Mouse (Mus musculus): ENCODE results near the gene Thy1. TPM values are rescaled to one million over a fixed set of nuclear protein-coding genes. Genes with fewer than 3 reads are reported as not detected.

Thy1 gene
- polyA plus RNA-seq, 1 experiment from 2014 or later = 1.5 TPM

DNA sequence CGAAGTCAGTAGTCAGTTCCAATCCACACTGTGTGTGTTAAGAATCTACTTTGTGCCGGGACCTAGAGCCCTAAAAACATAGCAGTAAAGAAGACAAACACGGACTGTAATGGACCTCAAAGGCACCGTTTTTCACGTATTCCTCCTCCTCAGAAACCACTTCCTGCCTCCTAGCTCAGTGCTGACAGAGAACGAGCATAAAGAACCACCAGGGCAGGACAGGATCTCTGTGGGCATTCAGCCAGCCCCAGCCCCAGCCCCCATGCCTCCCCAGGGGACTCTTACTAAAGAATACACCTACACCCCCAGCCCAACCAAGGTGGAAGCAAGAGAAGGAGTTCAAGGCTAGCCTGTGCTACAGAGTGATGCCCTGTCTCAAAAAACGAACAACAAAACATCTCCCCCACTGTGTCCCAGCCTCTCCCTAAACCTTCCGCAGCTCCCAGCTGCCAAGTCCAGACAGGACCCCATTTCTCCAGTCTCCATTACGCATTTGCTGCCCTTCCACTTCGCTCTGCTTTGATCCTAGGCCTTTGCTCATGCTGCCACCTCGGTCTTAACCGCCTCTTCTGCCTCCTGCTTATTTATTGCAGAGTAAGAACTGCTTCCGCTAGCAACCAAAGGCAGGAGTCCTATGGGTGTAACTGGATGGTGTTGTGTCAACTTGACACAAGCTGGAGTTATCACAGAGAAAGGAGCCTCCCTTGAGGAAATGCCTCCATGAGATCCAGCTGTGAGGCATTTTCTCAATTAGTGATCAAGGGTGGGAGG is 9.0 kb upstream of the Thy1 start:
- WGBS = 63% methylated on average over 13 of the region's 13 CpGs
- H3K9ac ChIP-seq = no peak overlapping the region
- H3K4me1 ChIP-seq (replicated peaks) = 0 out of 2 replicates have a peak, but pooled peaks cover 2% of the 10 kb centered on the region
- 0 out of 2 replicates have a peak, but pooled peaks cover 5% of the 10 kb centered on the region for H3K9me3 ChIP-seq (replicated peaks)
- H3K4me3 ChIP-seq = no peak overlapping the region
- ATAC-seq (ENCODE audit: insufficient number of reproducible peaks, low FRiP score) = no peak
- no peak overlapping the region for H3K27ac ChIP-seq (ENCODE audit: poor library complexity, severe bottlenecking)
- no peak overlapping the region for H3K4me2 ChIP-seq
- H3K27me3 ChIP-seq (replicated peaks) = no peaks in the 10 kb centered on the region
- H3K36me3 ChIP-seq = no peaks in the 10 kb centered on the region

DNA sequence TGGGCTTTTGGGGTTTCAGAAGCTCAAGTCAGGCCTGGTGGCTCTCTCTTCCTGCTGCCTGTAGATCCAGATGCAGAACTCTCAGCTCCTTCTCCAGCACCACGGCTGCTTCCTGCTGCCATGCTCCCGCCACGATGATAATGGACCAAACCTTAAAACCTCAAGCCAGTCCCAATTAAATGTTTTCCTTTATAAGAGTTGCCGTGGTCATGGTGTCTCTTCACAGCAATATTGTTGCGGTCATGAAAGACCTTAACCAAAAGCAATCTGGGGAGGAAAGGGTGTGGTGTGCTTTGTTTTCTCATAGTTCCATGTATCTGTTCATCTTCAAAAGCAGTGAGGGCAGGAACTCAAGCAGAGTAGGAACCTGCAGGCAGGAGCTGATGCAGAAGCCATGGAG is 6.1 kb upstream of the Thy1 start:
- no peaks in the 10 kb centered on the region for H3K36me3 ChIP-seq
- no peak overlapping the region for H3K4me2 ChIP-seq
- ATAC-seq (ENCODE audit: insufficient number of reproducible peaks, low FRiP score) = no peak
- H3K27ac ChIP-seq (ENCODE audit: poor library complexity, severe bottlenecking) = no peak overlapping the region
- H3K27me3 ChIP-seq (replicated peaks) = peaks cover 12% of the 10 kb centered on the region
- WGBS = 82% methylated on average over 5 of the region's 5 CpGs
- no peak overlapping the region for H3K9ac ChIP-seq
- H3K4me1 ChIP-seq (replicated peaks) = no peaks in the 10 kb centered on the region
- no peak overlapping the region for H3K4me3 ChIP-seq
- H3K9me3 ChIP-seq (replicated peaks) = 0 out of 2 replicates have a peak, but pooled peaks cover 5% of the 10 kb centered on the region

DNA sequence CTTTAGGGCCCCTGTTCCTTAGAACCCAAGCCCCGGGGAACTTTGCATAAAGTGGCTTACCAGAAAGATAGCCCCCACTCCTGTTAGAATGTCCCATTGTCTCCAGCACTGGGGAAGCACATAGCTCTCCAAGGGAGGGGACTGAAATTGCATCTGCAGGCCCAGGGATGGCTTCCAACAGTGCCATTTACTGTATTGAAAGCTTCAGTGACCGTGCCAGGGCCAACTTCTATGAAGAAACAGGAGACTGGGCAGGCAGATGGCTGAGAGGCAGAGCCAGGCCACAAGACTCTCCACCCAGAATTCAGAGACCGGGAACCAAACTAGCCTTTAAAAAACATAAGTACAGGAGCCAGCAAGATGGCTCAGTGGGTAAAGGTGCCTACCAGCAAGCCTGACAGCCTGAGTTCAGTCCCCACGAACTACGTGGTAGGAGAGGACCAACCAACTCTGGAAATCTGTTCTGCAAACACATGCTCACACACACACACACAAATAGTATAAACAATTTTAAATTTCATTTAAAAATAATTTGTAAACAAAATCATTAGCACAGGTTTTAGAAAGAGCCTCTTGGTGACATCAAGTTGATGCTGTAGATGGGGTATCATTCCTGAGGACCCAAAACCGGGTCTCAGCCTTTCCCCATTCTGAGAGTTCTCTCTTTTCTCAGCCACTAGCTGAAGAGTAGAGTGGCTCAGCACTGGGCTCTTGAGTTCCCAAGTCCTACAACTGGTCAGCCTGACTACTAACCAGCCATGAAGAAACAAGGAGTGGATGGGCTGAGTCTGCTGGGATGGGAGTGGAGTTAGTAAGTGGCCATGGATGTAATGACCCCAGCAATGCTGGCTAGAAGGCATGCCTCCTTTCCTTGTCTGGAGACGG is 1.4 kb upstream of the Thy1 start:
- Histone ChIP-seq H3K9me3 (replicated peaks) (0 out of 2 replicates have a peak, but pooled peaks cover 5% of the 10 kb centered on the region), H3K27ac (ENCODE audit: poor library complexity, severe bottlenecking) (no peak overlapping the region), H3K4me1 (replicated peaks) (peaks cover 14% of the 10 kb centered on the region), H3K4me2 (no peak overlapping the region), H3K27me3 (replicated peaks) (peaks cover 55% of the 10 kb centered on the region), H3K36me3 (no peaks in the 10 kb centered on the region), H3K4me3 (no peak overlapping the region), H3K9ac (no peak overlapping the region)
- WGBS = 66% methylated on average over 7 of the region's 7 CpGs
- ATAC-seq (ENCODE audit: insufficient number of reproducible peaks, low FRiP score) = no peak

DNA sequence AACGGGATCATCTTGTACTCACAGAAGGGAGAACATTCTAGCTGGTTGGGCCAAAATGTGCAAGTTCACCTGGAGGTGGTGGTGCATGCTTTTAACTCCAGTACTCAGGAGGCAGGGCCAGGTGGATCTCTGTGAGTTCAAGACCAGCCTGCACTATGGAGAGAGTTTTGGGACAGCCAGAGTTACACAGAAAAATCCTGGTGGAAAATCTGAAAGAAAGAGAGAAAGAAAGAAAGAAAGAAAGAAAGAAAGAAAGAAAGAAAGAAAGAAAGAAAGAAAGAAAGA is 846 bp upstream of the Thy1 start:
- Histone ChIP-seq H3K4me2 (no peak overlapping the region), H3K4me1 (replicated peaks) (peaks cover 14% of the 10 kb centered on the region), H3K36me3 (no peaks in the 10 kb centered on the region), H3K27ac (ENCODE audit: poor library complexity, severe bottlenecking) (no peak overlapping the region), H3K27me3 (replicated peaks) (peaks cover 55% of the 10 kb centered on the region), H3K9me3 (replicated peaks) (0 out of 2 replicates have a peak, but pooled peaks cover 3% of the 10 kb centered on the region), H3K4me3 (no peak overlapping the region), H3K9ac (no peak overlapping the region)
- no peak for ATAC-seq (ENCODE audit: insufficient number of reproducible peaks, low FRiP score)
- WGBS = 64% methylated on average over 1 of the region's 1 CpGs

DNA sequence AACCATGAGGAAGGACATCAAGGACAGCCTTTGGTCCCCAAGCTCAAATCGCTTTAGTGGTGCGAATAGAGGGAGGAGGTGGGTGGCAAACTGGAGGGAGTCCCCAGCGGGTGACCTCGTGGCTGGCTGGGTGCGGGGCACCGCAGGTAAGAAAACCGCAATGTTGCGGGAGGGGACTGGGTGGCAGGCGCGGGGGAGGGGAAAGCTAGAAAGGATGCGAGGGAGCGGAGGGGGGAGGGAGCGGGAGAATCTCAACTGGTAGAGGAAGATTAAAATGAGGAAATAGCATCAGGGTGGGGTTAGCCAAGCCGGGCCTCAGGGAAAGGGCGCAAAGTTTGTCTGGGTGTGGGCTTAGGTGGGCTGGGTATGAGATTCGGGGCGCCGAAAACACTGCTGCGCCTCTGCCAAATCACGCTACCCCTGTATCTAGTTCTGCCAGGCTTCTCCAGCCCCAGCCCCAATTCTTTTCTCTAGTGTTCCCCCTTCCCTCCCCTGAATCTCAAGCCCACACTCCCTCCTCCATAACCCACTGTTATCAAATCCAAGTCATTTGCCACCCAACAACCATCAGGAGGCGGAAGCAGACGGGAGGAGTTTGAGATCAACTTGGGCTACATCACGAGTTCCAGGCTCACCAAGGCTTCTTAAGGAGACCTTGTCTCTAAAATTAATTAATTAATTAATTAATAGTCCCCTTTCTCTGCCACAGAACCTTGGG is 683 bp downstream of the Thy1 start:
- Histone ChIP-seq H3K9me3 (replicated peaks) (no peaks in the 10 kb centered on the region), H3K9ac (peak overlapping the region; percentile 28; the same call in 1 of the 2 replicates), H3K4me1 (replicated peaks) (peaks cover 14% of the 10 kb centered on the region), H3K4me3 (peak overlapping the region; percentile 39), H3K36me3 (no peaks in the 10 kb centered on the region), H3K27ac (ENCODE audit: poor library complexity, severe bottlenecking) (no peak overlapping the region), H3K4me2 (peak overlapping the region; percentile 73), H3K27me3 (replicated peaks) (peaks cover 67% of the 10 kb centered on the region)
- 1% methylated on average over 23 of the region's 23 CpGs for WGBS
- ATAC-seq (ENCODE audit: insufficient number of reproducible peaks, low FRiP score) = 0 out of 2 replicates have a peak, but pooled peaks have one; percentile 10

DNA sequence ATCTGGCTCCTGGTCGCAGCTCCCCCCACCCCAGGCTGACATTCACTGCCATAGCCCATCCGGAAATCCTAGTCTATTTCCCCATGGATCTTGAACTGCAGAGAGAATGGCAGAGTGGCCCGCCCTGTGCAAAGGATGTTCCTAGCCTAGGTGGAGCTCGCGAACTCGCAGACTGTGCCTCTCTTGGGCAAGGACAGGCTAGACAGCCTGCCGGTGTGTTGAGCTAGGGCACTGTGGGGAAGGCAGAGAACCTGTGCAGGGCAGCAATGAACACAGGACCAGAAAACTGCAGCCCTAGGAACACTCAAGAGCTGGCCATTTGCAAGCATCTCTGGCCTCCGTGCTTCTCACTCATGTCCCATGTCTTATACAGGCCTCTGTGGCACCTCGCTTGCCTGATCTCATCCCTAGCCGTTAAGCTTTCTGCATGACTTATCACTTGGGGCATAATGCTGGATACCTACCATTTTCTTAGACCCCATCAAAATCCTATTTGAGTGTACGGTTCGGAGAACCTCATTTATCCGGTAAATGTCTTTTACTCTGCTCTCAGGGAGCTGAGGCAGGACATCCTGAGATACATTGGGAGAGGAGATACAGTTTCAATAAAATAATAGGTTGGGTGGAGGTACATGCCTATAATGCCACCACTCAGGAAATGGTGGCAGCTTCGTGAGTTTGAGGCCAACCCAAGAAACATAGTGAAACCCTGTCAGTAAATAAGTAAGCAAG is 1.4 kb downstream of the Thy1 start:
- ATAC-seq (ENCODE audit: insufficient number of reproducible peaks, low FRiP score) = no peak
- Histone ChIP-seq H3K4me2 (no peak overlapping the region), H3K27me3 (replicated peaks) (peaks cover 69% of the 10 kb centered on the region)

DNA sequence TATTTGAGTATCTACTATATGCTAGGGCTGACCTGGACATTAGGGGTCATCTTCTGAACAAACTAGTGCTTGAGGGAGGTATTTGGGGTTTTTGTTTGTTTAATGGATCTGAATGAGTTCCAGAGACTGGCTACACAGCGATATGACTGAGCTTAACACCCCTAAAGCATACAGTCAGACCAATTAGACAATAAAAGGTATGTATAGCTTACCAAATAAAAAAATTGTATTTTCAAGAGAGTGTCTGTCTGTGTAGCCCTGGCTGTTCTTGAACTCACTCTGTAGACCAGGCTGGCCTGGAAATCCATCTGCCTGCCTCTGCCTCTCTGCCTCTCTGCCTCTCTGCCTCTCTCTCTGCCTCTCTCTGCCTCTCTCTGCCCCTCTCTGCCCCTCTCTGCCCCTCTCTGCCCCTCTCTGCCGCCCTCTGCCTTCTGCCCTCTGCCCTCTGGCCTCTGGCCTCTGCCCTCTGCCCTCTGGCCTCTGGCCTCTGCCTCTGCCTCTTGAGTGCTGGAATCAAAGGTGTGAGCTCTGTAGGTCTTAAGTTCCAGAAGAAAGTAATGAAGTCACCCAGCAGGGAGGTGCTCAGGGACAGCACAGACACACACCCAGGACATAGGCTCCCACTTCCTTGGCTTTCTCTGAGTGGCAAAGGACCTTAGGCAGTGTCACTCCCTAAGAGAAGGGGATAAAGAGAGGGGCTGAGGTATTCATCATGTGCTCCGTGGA is 2.1 kb downstream of the Thy1 start:
- Histone ChIP-seq H3K4me2 (no peak overlapping the region), H3K9me3 (replicated peaks) (no peaks in the 10 kb centered on the region), H3K4me3 (no peak overlapping the region), H3K27ac (ENCODE audit: poor library complexity, severe bottlenecking) (no peak overlapping the region), H3K27me3 (replicated peaks) (peaks cover 69% of the 10 kb centered on the region), H3K9ac (no peak overlapping the region), H3K36me3 (no peaks in the 10 kb centered on the region), H3K4me1 (replicated peaks) (peaks cover 14% of the 10 kb centered on the region)
- 63% methylated on average over 3 of the region's 3 CpGs for WGBS
- no peak for ATAC-seq (ENCODE audit: insufficient number of reproducible peaks, low FRiP score)

More for the DNA sequence above, 1.4 kb downstream of the Thy1 start:
- no peak overlapping the region for H3K9ac ChIP-seq
- H3K4me1 ChIP-seq (replicated peaks) = peaks cover 14% of the 10 kb centered on the region
- no peaks in the 10 kb centered on the region for H3K36me3 ChIP-seq
- no peaks in the 10 kb centered on the region for H3K9me3 ChIP-seq (replicated peaks)
- no peak overlapping the region for H3K4me3 ChIP-seq
- no peak overlapping the region for H3K27ac ChIP-seq (ENCODE audit: poor library complexity, severe bottlenecking)
- 39% methylated on average over 14 of the region's 14 CpGs for WGBS

DNA sequence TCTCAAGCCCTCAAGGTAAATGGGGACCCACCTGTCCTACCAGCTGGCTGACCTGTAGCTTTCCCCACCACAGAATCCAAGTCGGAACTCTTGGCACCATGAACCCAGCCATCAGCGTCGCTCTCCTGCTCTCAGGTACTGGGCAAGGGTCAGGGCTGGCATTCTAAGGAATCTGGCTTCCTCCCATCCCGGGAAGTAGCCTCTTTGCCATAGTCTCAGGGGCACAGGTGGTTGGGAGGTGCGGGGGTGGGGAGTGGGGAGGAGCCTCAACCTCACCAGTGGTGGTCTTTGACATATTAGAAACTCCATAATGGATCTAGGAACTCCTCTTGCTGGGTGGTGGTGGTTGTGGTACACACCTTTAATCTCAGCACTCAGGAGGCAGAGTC is 2.7 kb downstream of the Thy1 start:
- H3K27me3 ChIP-seq (replicated peaks) = peaks cover 67% of the 10 kb centered on the region
- no peak overlapping the region for H3K27ac ChIP-seq (ENCODE audit: poor library complexity, severe bottlenecking)
- H3K9ac ChIP-seq = no peak overlapping the region
- WGBS = 71% methylated on average over 5 of the region's 5 CpGs
- H3K4me2 ChIP-seq = no peak overlapping the region
- no peaks in the 10 kb centered on the region for H3K36me3 ChIP-seq
- H3K9me3 ChIP-seq (replicated peaks) = no peaks in the 10 kb centered on the region
- no peak for ATAC-seq (ENCODE audit: insufficient number of reproducible peaks, low FRiP score)
- H3K4me1 ChIP-seq (replicated peaks) = peaks cover 14% of the 10 kb centered on the region
- no peak overlapping the region for H3K4me3 ChIP-seq

DNA sequence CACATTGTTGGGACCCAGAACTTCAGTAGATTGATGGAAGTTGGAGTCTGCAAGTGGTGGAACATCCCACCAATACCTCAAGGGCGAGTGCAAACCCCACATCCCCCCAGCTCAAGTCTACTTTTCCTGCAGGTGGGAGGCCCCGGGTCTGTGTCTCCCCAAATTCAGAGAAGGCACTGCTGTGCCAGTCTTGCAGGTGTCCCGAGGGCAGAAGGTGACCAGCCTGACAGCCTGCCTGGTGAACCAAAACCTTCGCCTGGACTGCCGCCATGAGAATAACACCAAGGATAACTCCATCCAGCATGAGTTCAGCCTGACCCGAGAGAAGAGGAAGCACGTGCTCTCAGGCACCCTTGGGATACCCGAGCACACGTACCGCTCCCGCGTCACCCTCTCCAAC is 3.2 kb downstream of the Thy1 start:
- Histone ChIP-seq H3K4me2 (no peak overlapping the region), H3K27me3 (replicated peaks) (peaks cover 62% of the 10 kb centered on the region), H3K4me1 (replicated peaks) (peaks cover 14% of the 10 kb centered on the region), H3K4me3 (no peak overlapping the region), H3K27ac (ENCODE audit: poor library complexity, severe bottlenecking) (no peak overlapping the region), H3K9ac (no peak overlapping the region), H3K9me3 (replicated peaks) (no peaks in the 10 kb centered on the region), H3K36me3 (no peaks in the 10 kb centered on the region)
- no peak for ATAC-seq (ENCODE audit: insufficient number of reproducible peaks, low FRiP score)
- WGBS = 79% methylated on average over 12 of the region's 12 CpGs

DNA sequence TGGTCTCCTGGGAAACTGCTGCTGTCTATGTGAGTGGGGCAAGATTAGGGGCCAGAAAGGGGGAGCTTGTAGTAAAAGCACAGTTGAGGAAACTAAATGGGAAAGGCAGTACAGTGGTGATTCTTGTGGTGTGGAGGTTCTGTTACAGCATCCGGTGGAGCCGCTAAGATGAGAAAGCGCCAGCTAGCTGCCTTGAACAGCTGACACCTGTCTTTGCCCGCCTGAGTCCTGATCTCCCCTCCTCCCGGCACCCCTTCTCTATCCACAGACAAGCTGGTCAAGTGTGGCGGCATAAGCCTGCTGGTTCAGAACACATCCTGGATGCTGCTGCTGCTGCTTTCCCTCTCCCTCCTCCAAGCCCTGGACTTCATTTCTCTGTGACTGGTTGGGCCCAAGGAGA is 3.9 kb downstream of the Thy1 start:
- no peaks in the 10 kb centered on the region for H3K9me3 ChIP-seq (replicated peaks)
- whole genome bisulfite sequencing = 55% methylated on average over 6 of the region's 6 CpGs
- peaks cover 57% of the 10 kb centered on the region for H3K27me3 ChIP-seq (replicated peaks)
- H3K27ac ChIP-seq (ENCODE audit: poor library complexity, severe bottlenecking) = no peak overlapping the region
- no peak overlapping the region for H3K4me3 ChIP-seq
- no peak overlapping the region for H3K9ac ChIP-seq
- H3K4me1 ChIP-seq (replicated peaks) = peaks cover 14% of the 10 kb centered on the region
- ATAC-seq (ENCODE audit: insufficient number of reproducible peaks, low FRiP score) = no peak
- H3K36me3 ChIP-seq = no peaks in the 10 kb centered on the region
- no peak overlapping the region for H3K4me2 ChIP-seq

Data from heart, embryonic 12.5 days (tissue).